Mouse (Mus musculus) liver, embryonic 16.5 days (tissue): ENCODE data around the gene Usp49. TPM values are rescaled to one million over a fixed set of nuclear protein-coding genes. Genes with fewer than 3 reads are reported as not detected.

ENCODE experiments used
- ATAC-seq: fragments of 200-750 bp; cut with Nextera tagmentation; 2 replicates; pipeline ENCODE4 v1.8.0; 2017; ENCODE audit warnings: low read depth, mild to moderate bottlenecking, moderate number of reproducible peaks, moderate library complexity
- H3K27ac ChIP-seq: fragments of 300-500 bp; sonication (generic); 2 replicates; pipeline ENCODE4 v1.5.1; 2014; ENCODE audit warnings: mild to moderate bottlenecking, low read length
- H3K27me3 ChIP-seq: fragments of 300-500 bp; sonication (generic); 2 replicates; pipeline ENCODE4 v1.6.1; 2014; ENCODE audit warnings: low read depth, low read length, mixed read lengths; ENCODE audit not compliant: control insufficient read depth, insufficient read depth
- H3K36me3 ChIP-seq: fragments of 300-500 bp; sonication (generic); 2 replicates; pipeline ENCODE4 v1.6.1; 2014; ENCODE audit warnings: mild to moderate bottlenecking; ENCODE audit not compliant: control insufficient read depth, insufficient read depth
- H3K4me1 ChIP-seq: fragments of 300-500 bp; sonication (generic); 2 replicates; pipeline ENCODE4 v1.6.1; 2014; ENCODE audit warnings: low read depth, low read length, mixed read lengths; ENCODE audit not compliant: control insufficient read depth
- H3K4me2 ChIP-seq: fragments of 300-500 bp; sonication (generic); 2 replicates; pipeline ENCODE4 v1.6.1; 2014; ENCODE audit warnings: low read depth, low read length, mixed read lengths
- H3K4me3 ChIP-seq: fragments of 300-500 bp; sonication (generic); 2 replicates; pipeline ENCODE4 v1.5.1; 2014; ENCODE audit warnings: low read depth, mild to moderate bottlenecking, low read length
- H3K9ac ChIP-seq: fragments of 300-500 bp; sonication (generic); 2 replicates; pipeline ENCODE4 v1.6.1; 2014; ENCODE audit warnings: low read depth, low read length
- H3K9me3 ChIP-seq: fragments of 300-500 bp; sonication (generic); replicated peaks from 2 replicates; pipeline ENCODE4 v1.6.1; 2016; ENCODE audit warnings: low read length; ENCODE audit not compliant: control insufficient read depth
- WGBS: fragments of 180-500 bp; shearing (Covaris S2); extraction: QIAGEN DNeasy Blood & Tissue Kit; methylation state at CpG from one replicate; pipeline ENCODE4 v1.1.7; 2014; ENCODE audit not compliant: insufficient replicate concordance; 5-methylcytosine and 5-hydroxymethylcytosine counted together
- polyA plus RNA-seq: library from polyadenylated mRNA; unstranded; fragments of >200 nt; fragmentation: Nextera tagmentation; extraction: Ambion mirVana; gene quantifications from 2 replicates; pipeline ENCODE4 v1.2.1, GENCODE M21; 2015

Gene Usp49
- polyA plus RNA-seq, 1 experiment from 2014 or later, result 3.6 TPM

DNA sequence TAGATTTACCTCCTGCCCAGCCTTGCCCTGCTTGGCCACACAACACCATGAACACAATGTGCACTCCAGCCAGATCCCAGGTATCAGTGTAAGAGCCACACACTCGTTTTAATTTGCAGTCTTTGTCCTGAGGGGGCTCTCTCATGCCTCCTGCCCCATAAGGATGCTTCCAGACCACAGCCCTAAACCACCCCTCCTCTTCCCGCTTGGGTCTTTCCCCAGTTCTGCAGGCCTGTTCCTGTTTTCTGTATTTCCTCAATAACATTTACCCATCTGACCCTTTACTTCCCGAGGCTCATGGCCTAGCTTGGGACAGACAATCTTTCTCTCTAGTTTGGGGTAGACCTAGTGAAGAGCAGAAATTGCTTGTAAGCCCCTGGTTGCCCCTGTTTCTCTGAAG, 84.5 kb downstream of the Usp49 start:
- H3K4me1 ChIP-seq, result no peaks in the 10 kb centered on the region
- H3K9me3 ChIP-seq, result no peaks in the 10 kb centered on the region
- no peak overlapping the region for H3K27ac ChIP-seq
- H3K27me3 ChIP-seq, result no peaks in the 10 kb centered on the region
- no peak overlapping the region for H3K4me3 ChIP-seq
- no peak overlapping the region for H3K4me2 ChIP-seq
- no peaks in the 10 kb centered on the region for H3K36me3 ChIP-seq
- no peak for ATAC-seq
- WGBS, result 20% methylated on average over 3 of the region's 3 CpGs
- H3K9ac ChIP-seq, result no peak overlapping the region

DNA sequence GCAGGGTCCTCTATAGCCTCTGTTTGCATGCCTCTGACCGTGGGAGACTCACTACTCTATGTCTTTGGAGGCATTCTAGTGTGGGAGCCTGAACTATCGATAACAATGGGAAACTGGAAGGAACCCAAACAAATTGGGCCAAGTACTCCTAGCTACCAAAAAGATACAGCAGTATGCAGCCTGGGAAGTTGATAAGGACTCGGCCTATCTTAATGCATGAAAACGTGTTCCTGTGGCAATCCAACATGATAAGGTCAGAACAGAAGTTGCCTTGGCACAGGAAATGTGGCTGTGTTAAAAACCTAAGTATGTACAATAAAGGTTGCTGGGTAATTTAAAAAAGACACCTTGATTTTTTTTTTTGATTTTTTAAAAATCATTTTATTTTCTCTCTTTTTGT, 90.7 kb downstream of the Usp49 start:
- Histone ChIP-seq H3K27ac (no peak overlapping the region), H3K4me1 (no peaks in the 10 kb centered on the region), H3K36me3 (no peaks in the 10 kb centered on the region), H3K9ac (no peak overlapping the region), H3K4me2 (no peak overlapping the region), H3K27me3 (no peaks in the 10 kb centered on the region), H3K9me3 (no peaks in the 10 kb centered on the region), H3K4me3 (no peak overlapping the region)
- no peak for ATAC-seq
- 25% methylated on average over 4 of the region's 4 CpGs for WGBS

DNA sequence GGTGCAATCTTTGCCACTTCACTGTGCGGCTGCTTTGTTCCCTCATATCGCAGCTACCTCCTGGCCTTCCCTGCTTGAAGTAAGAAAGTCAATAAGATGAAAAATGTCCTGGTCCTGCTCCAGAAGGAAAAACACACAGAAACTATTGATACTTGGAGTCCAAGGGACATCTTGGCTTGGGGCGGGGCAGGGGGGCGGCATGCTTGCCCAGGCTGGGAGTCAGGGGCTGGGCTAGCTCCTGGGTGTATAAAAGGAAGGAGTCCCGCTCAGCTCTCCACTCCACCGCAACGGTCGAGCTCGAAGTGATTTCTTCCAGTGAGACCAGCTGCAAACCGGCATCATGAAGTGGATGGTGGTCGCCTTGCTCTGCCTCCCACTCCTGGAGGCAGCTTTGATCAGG, 96.1 kb downstream of the Usp49 start, which contains the start of gene Pgc:
Gene Pgc, plus strand, starts transcription at position 277 of the 400 bp plus-strand sequence.
- no peaks in the 10 kb centered on the region for H3K4me1 ChIP-seq
- no peak within 1 kb of the TSS for H3K4me2 ChIP-seq
- H3K4me3 ChIP-seq, result no peak within 1 kb of the TSS
- no peaks in the 10 kb centered on the region for H3K27me3 ChIP-seq
- no peak for ATAC-seq
- no peaks in the 10 kb centered on the region for H3K36me3 ChIP-seq
- 71% methylated on average over 11 of the region's 11 CpGs for WGBS
- no peak within 1 kb of the TSS for H3K27ac ChIP-seq
- H3K9ac ChIP-seq, result no peak within 1 kb of the TSS
- no peaks in the 10 kb centered on the region for H3K9me3 ChIP-seq

DNA sequence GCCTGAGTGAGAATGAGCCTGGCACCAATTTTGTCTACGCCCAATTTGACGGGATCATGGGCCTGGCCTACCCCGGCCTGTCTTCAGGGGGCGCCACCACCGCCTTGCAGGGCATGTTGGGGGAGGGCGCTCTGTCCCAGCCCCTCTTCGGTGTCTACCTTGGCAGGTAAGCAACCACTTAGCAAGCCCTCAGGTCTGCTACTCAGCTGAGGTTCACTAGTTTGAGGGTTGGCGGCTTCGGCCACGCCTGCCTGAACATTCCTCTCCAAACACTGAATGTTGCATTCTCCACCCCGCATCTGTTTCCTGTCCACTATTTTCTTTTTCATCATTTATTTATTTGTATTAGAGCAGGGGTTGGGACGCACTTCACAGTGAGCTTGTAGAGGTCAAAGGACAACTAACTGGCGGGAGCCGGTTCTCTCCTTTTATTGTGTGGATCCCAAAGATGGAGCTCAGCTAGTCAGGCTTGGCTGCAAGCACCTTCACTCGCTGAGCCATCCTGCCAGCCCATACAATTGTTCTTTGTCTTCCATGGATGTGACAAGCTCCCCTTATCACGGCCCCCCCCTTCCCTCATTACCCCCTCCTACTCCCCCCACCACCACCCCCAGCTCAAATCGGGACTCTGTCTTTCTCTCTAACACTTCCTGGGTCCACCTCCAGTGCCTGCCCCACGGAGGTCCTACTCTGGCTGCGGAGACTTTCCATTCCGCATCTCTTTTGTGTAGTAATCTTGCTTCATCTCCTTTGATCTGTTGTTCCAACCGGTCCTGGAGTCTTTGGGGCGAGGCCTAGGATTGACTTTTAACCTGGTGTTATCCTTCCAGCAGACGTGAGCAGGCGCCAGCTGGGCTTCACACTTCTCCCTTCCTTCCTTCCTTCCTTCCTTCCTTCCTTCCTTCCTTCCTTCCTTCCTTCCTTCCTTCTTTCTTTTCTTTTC, 100.4 kb downstream of the Usp49 start:
- H3K4me3 ChIP-seq, result no peak overlapping the region
- no peaks in the 10 kb centered on the region for H3K4me1 ChIP-seq
- H3K9ac ChIP-seq, result no peak overlapping the region
- H3K36me3 ChIP-seq, result no peaks in the 10 kb centered on the region
- no peaks in the 10 kb centered on the region for H3K9me3 ChIP-seq
- no peaks in the 10 kb centered on the region for H3K27me3 ChIP-seq
- no peak for ATAC-seq
- H3K4me2 ChIP-seq, result no peak overlapping the region
- 56% methylated on average over 24 of the region's 24 CpGs for WGBS
- H3K27ac ChIP-seq, result no peak overlapping the region

DNA sequence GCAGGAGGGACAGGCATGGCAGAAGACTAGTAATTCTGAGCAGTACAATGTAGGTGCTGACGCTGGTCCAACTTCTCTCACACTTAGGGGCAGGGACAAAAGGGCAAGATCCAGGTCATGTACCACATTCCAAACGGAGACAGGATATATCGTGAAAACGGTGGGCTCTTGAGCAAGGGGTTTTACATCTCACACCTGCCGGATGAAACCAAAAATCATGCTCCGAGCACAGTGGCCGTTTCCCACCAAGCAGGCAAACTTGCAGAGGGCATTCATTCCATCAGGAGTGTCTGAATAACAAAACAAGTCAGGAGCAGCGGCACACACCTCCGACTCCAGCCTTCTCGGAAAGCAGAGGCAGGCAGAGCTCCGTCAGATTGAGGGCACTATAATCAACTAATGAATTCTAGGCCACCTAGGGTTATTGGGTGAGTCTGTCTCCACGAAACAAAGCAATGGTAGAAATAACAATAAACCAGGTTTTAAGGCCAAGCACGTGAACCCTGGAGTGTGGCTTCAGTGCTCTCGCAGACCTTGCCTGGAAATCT, 105.1 kb downstream of the Usp49 start:
- WGBS, result 71% methylated on average over 14 of the region's 14 CpGs
- no peak for ATAC-seq
- Histone ChIP-seq H3K4me1 (peaks cover 18% of the 10 kb centered on the region), H3K36me3 (no peaks in the 10 kb centered on the region), H3K27me3 (peaks cover 18% of the 10 kb centered on the region), H3K4me2 (no peak overlapping the region), H3K9ac (no peak overlapping the region), H3K27ac (no peak overlapping the region), H3K4me3 (no peak overlapping the region), H3K9me3 (no peaks in the 10 kb centered on the region)

Other genes with a start within 250 kb of the Usp49 start
- 0.14 and 0.39 TPM in 2 replicates for gene Guca1b, start 245.3 kb upstream of the Usp49 start, polyA plus RNA-seq
- gene Guca1a, start 230.1 kb upstream of the Usp49 start, polyA plus RNA-seq, result 0.97 and 2.0 TPM in 2 replicates
- gene AI661453, start 194.1 kb upstream of the Usp49 start, polyA plus RNA-seq, result 0.60 and 0.77 TPM in 2 replicates
- 1.7 and 2.3 TPM in 2 replicates for gene 1700001C19Rik, start 193.3 kb upstream of the Usp49 start, polyA plus RNA-seq
- 14.2 and 14.3 TPM in 2 replicates for gene Taf8, start 128.4 kb upstream of the Usp49 start, polyA plus RNA-seq
- gene Ccnd3, start 125.6 kb upstream of the Usp49 start, polyA plus RNA-seq, result 300 and 331 TPM in 2 replicates
- 12.5 and 12.7 TPM in 2 replicates for gene Bysl, start 19.2 kb upstream of the Usp49 start, polyA plus RNA-seq
- 22.3 and 22.4 TPM in 2 replicates for gene Med20, start 19.1 kb upstream of the Usp49 start, polyA plus RNA-seq
- 0.97 and 1.1 TPM in 2 replicates for gene Gm20517, start 19.1 kb upstream of the Usp49 start, polyA plus RNA-seq
- gene Tomm6, start 57.7 kb downstream of the Usp49 start, polyA plus RNA-seq, result 213 and 224 TPM in 2 replicates
- gene Frs3, start 58.3 kb downstream of the Usp49 start, polyA plus RNA-seq, result 1.3 and 1.5 TPM in 2 replicates
- 0.05 TPM in 1 of 2 replicates, not detected in the other for gene Gm21981, start 63.8 kb downstream of the Usp49 start, polyA plus RNA-seq
- gene Prickle4, start 64.0 kb downstream of the Usp49 start, polyA plus RNA-seq, result 0.25 TPM in 1 of 2 replicates, not detected in the other
- not detected in 2 replicates for gene Pgc, start 96.2 kb downstream of the Usp49 start, polyA plus RNA-seq
- 5.5 and 5.9 TPM in 2 replicates for gene Tfeb, start 106.3 kb downstream of the Usp49 start, polyA plus RNA-seq
- 0.47 and 0.84 TPM in 2 replicates for gene Mdfi, start 204.0 kb downstream of the Usp49 start, polyA plus RNA-seq